Mouse (Mus musculus): ENCODE measurements around the gene Grasp.

Grasp gene

DNA sequence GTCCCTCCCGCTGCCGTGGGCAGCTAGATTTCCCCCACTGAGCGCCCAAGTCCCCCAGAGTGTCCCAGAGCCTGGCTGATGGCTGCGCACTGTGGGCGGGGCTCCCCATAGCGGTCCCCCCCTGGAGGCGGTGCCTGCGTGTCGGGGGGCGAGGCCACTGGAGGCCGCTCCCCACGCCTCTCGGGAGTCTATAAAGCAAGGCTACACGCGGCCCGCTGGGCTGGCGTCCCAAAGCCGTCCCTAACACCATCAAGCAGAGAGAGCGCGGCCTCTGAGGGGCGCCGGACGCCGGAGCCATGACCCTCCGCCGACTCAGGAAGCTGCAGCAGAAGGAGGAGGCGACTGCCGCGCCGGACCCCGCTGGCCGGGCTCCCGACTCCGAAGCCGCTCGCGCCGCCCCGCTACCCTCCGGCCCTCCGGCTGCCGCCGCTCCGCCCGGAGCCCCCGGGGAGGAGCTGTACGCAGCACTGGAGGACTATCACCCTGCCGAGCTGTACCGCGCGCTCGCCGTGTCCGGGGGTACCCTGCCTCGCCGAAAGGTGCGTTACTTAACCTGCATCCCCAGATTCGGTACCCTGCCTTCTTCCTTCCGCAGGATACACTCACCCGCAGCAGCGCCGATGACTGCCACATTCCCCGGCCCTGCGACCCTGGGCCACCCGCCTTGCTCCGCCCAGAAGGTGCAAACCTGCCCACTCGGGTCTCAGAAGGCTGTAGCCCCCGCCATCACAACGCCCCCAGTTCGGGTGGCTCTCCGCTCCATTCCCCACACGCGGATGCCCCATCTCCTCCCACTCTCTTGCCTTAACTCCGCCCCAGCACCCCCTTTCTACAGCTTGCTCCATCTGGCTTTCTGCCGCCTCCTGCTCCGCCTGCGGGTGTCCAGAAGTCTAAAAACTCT, at the start of gene Grasp:
Gene Grasp, plus strand, starts transcription at position 183 of the 901 bp plus-strand sequence.
- peak; percentile 90 for DNase-seq

- DNase-seq: no peak
Observed at GRCm38 (mm10) chr15:101174294-101175130, 49.5 kb upstream of the Grasp start.

GRCm38 (mm10) chr15:101175131-101175460, 48.9 kb upstream of the Grasp start:
- no peak for DNase-seq

- DNase-seq: no peak
Observed at GRCm38 (mm10) chr15:101175613-101176283, 48.2 kb upstream of the Grasp start.

GRCm38 (mm10) chr15:101176284-101176680, 47.7 kb upstream of the Grasp start:
- no peak for DNase-seq

DNA sequence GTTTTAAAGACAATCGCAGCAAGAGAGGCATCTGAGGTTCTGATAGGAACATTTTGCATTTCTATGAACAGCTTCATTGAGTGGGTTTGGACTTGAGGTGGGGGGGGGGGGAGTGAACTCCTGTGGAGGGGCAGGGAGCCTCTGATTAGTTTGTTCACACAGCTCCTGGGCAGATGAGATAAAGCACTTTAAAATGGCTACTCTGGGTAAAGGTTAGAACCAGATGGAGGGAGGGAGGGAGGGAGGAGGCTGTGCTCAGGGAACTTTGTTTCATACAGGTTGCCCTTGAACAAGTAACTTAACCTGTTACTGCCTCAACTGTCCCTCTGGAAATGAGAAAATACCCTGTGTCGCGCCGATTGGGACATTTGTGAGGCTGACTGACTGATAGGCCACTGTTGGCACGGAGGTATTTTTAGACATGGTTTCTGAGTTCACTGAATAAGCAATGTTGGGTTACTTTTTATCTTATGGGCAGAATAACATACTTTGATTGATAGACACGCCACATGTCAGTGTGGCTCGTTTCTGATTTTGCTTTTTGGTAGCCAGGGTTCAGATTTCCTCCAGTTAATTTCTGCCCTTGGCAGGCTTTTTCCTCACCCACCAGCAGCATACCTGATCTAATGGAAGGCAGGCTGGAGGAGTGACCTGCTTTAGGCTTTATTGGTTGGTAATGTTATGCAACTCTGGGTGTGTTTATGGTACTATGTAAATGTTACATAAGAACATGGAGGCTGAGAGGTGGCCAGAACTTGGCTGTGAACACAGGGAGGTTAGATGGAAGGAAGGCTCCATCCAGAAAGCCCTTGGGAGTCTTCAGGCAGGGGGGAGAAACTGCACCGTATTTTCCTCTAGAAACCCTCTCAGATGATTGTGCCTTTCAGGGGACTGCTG, 46.9 kb upstream of the Grasp start:
- DNase-seq: no peak

- DNase-seq: no peak
Observed at GRCm38 (mm10) chr15:101180363-101181105, 43.5 kb upstream of the Grasp start.

GRCm38 (mm10) chr15:101181106-101181466, 42.9 kb upstream of the Grasp start:
- DNase-seq: no peak

GRCm38 (mm10) chr15:101181500-101181899, 42.5 kb upstream of the Grasp start:
- no peak for DNase-seq

DNA sequence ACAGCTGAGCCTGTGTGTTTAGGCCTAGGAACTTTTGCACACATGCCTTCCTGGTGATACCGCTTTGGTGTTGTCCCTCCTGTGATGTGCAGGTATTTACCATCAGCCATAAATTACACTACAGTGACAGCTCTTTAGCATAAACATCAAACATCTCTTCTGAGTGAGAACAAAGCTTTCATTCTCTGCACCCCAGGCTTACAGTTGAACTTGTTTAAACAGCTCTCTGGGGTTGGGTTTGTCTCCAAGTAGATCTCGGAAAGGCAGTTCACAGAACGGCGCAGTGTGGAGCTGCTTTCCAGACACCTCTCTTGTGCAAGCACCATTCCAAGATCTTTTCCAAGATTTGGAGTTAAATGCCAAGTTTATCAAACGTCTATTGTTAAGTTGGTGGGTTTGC, 41.3 kb upstream of the Grasp start:
- no peak for DNase-seq

- DNase-seq: no peak
Observed at GRCm38 (mm10) chr15:101184300-101184699, 39.7 kb upstream of the Grasp start.

DNA sequence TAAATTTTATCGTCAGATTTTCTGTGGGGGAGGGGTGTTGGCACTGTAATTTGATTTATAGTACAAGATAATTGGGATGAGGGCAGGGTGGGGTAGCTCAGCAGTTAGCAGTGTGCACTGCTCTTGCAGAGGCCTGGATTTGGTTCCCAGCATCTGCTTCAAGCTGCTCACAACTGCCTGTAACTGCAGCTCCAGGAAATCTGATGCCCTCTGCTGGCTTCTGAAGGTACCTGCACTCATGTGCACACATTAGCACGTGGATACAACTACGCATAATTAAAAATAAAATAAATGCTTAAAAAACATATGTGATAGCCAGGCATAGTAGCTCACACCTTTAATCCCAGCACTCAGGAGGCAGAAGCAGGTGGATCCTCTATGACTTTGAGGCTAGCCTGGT, 38.4 kb upstream of the Grasp start:
- DNase-seq: no peak

GRCm38 (mm10) chr15:101187907-101188306, 36.1 kb upstream of the Grasp start:
- DNase-seq: no peak

DNA sequence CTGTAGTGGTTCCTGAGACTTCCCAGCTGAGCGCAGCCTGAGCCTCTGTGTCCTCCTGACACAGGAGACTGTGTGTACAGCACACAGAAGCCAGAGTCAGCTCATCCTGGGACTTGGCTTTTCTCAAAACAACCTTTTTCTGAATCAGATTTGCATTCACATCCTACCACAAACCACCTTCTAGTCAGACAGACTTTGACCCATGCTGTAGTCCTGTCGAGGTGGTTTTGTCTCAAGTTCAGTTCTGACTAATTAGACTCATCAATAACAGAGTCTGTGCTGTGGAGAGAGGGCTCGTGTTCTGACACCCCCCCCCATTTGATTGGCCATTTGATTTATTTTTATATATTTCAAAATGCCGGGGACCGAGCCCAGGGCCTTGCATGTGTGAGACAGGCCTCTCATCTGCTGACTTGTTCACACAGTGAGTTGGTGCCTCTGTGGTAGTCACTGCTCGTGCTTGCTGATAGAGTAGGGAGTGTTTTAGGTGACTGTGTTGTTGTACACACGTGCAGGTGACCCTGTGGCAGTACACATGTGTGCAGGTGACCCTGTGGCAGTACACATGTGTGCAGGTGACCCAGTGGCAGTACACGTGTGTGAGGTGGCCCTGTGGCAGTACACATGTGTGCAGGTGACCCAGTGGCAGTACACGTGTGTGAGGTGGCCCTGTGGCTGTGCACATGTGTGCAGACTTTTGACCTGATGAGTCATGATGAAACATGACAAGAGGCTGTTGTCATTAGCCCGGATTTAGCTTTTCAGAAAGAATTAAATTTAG, 33.8 kb upstream of the Grasp start:
- no peak for DNase-seq

GRCm38 (mm10) chr15:101190762-101191150, 33.2 kb upstream of the Grasp start:
- DNase-seq: no peak

GRCm38 (mm10) chr15:101191459-101192259, 32.3 kb upstream of the Grasp start:
- peak; percentile 43 for DNase-seq

- no peak for DNase-seq
Observed at GRCm38 (mm10) chr15:101192260-101192640, 31.7 kb upstream of the Grasp start.

DNA sequence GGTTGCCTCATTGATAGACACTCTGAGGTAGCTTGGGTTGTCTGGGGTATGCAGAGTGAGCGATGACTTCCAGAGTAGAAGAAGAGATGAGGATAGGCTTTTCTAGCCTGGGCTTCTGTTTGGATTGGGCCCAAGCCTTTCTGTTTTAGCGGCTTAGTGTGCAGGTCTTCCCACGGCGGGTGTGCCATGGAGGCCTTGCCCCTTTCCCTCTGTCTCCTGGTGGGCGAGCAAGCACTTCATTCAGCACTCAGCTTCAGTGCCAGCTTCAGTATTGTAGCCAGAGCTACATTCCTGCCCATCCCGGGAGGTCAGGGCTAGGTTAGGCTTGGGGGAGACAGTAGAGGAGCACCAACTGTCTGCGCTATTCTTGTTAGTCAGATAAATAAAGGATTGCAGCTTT, 31.3 kb upstream of the Grasp start:
- DNase-seq: no peak

GRCm38 (mm10) chr15:101193971-101194370, 30.0 kb upstream of the Grasp start:
- no peak for DNase-seq

All from right cerebral cortex, postnatal 25 days (tissue).